Mouse (Mus musculus) olfactory bulb, adult 2 months (tissue): Measurements from ENCODE around the gene Vmn1r47.

Source experiments
- CTCF ChIP-seq: fragments of 200-500 bp; IDR thresholded peaks from 2 replicates; pipeline ENCODE4 v1.5.1; 2012; ENCODE audit warnings: low read depth, mild to moderate bottlenecking, low read length, moderate library complexity; ENCODE audit not compliant: insufficient read depth
- POLR2A ChIP-seq: fragments of 200-500 bp; IDR thresholded peaks from 2 replicates; pipeline ENCODE4 v1.6.1; 2012; ENCODE audit warnings: mild to moderate bottlenecking, low read depth, low read length, moderate library complexity; ENCODE audit not compliant: insufficient read depth

- TF ChIP-seq CTCF: no peak
- no peak for TF ChIP-seq POLR2A
These were observed 49.6 kb upstream of the Vmn1r47 start for GRCm38 (mm10) chr6:89966341-89966740.
